Mouse (Mus musculus) E14TG2a.4 (cell line): ENCODE results near the gene Ndufb6.
A peak's percentile ranks its signal among the peaks of the same experiment; 100 is the strongest.

Source experiments
- H3K27me3 ChIP-seq: 2 replicates; pipeline ENCODE4 v1.6.1; 2014; ENCODE audit warnings: low read length, control low read depth; ENCODE audit not compliant: insufficient read depth
- H3K36me3 ChIP-seq: 2 replicates; pipeline ENCODE4 v1.6.1; 2014; ENCODE audit warnings: low read length, control low read depth; ENCODE audit not compliant: insufficient read depth
- H3K4me1 ChIP-seq: replicated peaks from 2 replicates; pipeline ENCODE4 v1.6.1; 2014; ENCODE audit warnings: low read depth, low read length, control low read depth
- H3K4me3 ChIP-seq: replicated peaks from 2 replicates; pipeline ENCODE4 v1.5.1; 2014; ENCODE audit warnings: mild to moderate bottlenecking, low read length
- H3K9me3 ChIP-seq: 2 replicates; pipeline ENCODE4 v1.6.1; 2014; ENCODE audit warnings: low read length, control low read depth
- CTCF ChIP-seq: conservative IDR thresholded peaks from 2 replicates; pipeline ENCODE4 v1.5.1; 2014; ENCODE audit warnings: low read length
- NANOG ChIP-seq: IDR thresholded peaks from 2 replicates; pipeline ENCODE4 v1.6.1; 2014; ENCODE audit warnings: borderline replicate concordance, low read length, mixed read lengths
- POU5F1 ChIP-seq: IDR thresholded peaks from 2 replicates; pipeline ENCODE4 v1.6.1; 2014; ENCODE audit warnings: low read length, borderline replicate concordance

The Ndufb6 gene

DNA sequence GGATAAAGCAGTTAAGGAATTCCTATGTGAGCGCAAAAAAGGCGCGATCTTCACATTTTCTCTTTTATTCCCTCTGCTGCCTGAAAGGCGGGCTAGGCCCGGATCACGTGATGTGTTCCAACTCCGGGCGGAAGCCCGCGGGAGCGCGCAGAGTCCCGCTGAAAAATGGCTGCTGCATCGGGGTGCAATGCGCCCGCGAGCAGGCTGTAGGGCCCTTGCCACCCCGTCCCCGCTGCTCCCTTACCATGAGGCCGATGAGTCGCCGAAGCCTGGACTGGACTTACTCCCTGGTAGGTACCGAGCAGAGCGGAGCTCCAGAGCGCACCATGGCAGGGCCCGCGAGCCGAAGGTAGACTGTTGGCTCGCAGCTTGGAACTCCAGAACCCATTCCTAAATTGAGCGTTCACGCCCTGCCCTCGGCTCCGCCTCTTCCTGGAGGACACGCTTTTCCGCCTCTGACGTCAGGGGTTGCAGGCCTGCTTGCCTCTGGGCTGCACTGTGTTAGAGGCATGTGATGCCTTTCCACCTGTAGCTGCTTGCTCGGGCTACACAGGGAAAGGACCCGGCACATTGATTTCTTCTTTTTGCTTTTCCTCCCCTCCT is 9.7 kb downstream of the Ndufb6 start, which contains the start of the genes Smim27 and Topors:
Smim27 (plus strand) TSS at position 150 of the 603 bp plus-strand sequence.
Topors (minus strand) TSS at position 421 of the 603 bp plus-strand sequence.
- TF ChIP-seq POU5F1 (no peak), NANOG (no peak), CTCF (no peak)
- Histone ChIP-seq H3K4me3 (peak within 1 kb of the TSS; percentile 98), H3K9me3 (no peaks in the 10 kb centered on the region), H3K4me1 (peaks cover 60% of the 10 kb centered on the region), H3K27me3 (no peaks in the 10 kb centered on the region), H3K36me3 (peaks cover 64% of the 10 kb centered on the region)

DNA sequence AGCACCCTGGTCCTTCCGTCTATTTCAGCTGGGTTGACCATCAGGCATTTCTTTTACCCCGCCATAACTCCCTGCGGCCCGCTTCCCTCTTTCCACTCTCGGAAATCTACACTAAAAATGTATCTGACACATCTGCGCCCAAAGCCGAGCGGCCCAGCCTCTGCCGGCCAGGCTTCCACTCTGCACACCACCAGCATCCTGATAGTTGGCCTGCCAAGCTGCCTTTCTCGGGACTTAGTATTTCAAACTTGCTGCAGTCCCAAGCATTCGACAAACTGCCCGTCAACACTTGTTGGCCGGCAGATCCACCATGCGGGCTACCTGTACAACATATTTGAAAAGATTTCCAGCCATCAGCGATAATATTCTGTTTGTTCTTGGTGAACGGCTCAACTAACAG is 10.4 kb downstream of the Ndufb6 start:
- peaks cover 65% of the 10 kb centered on the region for H3K36me3 ChIP-seq
- no peak for TF ChIP-seq POU5F1
- no peak for TF ChIP-seq CTCF
- no peak for TF ChIP-seq NANOG
- no peaks in the 10 kb centered on the region for H3K9me3 ChIP-seq
- peak overlapping the region; percentile 98 for H3K4me3 ChIP-seq
- no peaks in the 10 kb centered on the region for H3K27me3 ChIP-seq
- peaks cover 65% of the 10 kb centered on the region for H3K4me1 ChIP-seq

DNA sequence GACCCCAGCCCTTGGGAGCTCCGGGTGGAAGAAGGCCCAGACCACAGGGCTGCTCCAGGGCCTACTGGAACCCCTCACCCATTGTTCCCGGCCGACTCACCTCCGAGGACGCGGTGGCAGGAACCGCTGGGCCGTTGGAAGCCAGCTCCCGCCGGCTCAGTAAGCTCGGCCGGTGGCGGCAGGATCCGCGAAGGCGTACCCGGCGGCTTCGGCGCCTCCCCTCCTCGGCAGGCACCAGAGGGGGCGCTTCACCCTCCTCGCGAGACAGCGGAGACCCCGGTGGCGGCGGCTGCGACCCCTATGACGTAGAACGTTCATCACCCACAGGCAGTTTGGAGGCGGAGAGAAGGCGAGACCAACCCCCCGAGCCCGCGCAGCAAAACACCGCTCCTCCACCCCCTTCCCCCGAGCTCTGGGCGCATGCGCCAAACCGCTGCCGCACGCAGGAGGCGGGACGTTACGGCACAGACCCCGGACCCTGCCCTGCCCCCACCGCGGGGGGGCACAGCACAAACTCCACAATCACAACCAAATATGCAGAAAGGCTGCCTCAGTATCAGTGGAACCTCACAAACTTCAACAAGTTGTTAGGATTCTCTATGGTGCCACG is 10.9 kb downstream of the Ndufb6 start:
- Histone ChIP-seq H3K36me3 (peaks cover 64% of the 10 kb centered on the region), H3K4me1 (peaks cover 67% of the 10 kb centered on the region), H3K27me3 (no peaks in the 10 kb centered on the region), H3K4me3 (peak overlapping the region; percentile 98), H3K9me3 (no peaks in the 10 kb centered on the region)
- TF ChIP-seq NANOG (no peak), CTCF (no peak), POU5F1 (no peak)

DNA sequence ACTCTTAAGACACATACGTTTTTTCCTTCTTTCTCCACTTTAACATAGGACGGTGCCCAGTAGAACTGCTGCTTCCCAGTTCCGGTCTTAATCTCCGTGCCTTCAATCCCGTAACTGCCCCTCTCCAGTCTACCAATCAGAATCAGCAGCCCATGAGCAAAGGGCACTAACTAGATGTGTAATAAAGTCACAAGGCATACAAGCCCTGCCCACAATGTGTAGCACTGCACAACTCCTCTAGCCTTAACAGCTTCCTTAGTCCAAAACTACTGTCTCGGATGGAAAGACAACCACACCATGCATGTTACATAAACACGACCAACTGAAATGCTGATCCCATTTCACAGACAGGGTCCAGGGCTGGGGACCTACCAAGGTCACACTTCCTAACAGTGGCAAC is 11.5 kb downstream of the Ndufb6 start:
- H3K9me3 ChIP-seq: no peaks in the 10 kb centered on the region
- TF ChIP-seq POU5F1 (no peak), NANOG (no peak), CTCF (no peak)
- H3K27me3 ChIP-seq: no peaks in the 10 kb centered on the region

DNA sequence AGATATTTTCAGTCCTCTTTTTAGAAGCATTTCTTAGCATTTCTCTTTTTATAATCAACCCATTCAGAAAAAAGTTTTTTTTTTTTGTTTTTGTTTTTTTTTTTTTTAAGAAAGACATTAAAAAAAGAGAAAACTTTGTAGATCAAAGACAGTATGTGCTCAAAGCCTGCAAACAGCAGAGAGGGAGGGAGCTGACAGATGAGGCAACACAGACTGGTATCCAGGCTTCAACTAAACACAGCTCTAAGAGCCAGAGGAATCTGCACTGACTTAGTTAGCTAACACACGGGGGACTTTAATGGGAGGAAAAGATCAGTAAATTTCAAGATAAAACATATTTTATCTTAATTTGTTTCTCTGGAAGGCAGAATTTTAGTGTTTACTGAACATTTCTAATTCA is 14.9 kb downstream of the Ndufb6 start:
- Histone ChIP-seq H3K4me3 (no peak overlapping the region), H3K9me3 (no peaks in the 10 kb centered on the region), H3K36me3 (peaks cover 85% of the 10 kb centered on the region), H3K27me3 (no peaks in the 10 kb centered on the region), H3K4me1 (peaks cover 78% of the 10 kb centered on the region)
- TF ChIP-seq NANOG (no peak), CTCF (no peak), POU5F1 (no peak)

More for the DNA sequence above, 11.5 kb downstream of the Ndufb6 start:
- Histone ChIP-seq H3K36me3 (peaks cover 65% of the 10 kb centered on the region), H3K4me3 (peak overlapping the region; percentile 98), H3K4me1 (peaks cover 66% of the 10 kb centered on the region)

DNA sequence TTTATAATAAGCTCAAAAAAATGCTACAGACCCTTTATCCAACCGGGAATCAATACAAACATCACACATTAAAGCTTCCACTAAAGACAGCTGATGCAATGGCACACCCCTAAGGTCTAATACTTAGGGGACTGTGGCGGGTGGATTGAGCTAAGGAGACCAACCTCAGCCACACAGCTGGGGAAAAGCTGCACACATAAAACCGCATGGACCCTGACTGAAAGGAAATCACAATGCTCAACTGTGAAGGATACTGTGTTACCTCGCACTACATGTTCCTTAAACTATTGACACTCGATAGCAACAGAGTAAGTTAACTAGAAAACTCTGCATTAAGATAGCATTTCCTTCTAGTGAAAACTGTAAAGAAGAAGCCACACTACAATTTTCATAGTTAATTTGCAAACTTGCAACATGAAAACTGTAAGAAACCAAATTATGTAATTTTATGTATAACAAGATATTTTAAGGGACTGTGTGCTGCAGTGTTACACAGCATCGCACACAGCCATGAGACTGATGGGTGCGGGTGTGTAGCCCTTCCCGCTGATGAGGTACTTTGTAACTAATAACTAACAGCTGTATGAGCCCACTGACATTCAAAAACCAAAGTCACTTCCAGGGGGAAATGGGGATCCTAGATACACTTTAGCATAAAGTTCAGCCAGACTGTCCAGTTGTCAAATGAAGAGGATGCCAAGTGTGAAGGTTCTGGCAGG is 24.7 kb downstream of the Ndufb6 start:
- Histone ChIP-seq H3K4me1 (peaks cover 26% of the 10 kb centered on the region), H3K36me3 (peaks cover 17% of the 10 kb centered on the region), H3K9me3 (no peaks in the 10 kb centered on the region), H3K4me3 (no peak overlapping the region), H3K27me3 (no peaks in the 10 kb centered on the region)
- TF ChIP-seq NANOG (no peak), CTCF (no peak), POU5F1 (no peak)

DNA sequence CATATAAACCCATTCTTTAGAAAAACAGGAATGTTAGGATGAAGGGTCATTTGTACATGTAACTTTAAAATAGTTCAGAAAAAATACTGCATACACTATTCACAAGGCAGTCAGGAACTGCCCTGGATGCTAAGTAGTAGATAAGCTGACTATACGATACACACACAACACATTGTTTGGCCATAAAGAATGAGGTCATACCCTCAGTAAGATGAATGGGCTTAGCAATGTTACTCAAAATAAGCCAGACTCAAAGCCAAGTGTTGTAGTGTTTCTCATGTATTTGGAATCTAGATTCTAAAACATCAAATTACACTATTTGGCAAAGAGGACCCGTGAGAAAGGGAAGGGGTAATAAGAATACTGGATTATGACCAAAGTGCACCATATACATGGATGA is 25.5 kb downstream of the Ndufb6 start:
- H3K36me3 ChIP-seq: peaks cover 9% of the 10 kb centered on the region
- no peak overlapping the region for H3K4me3 ChIP-seq
- TF ChIP-seq POU5F1 (no peak), NANOG (no peak), CTCF (no peak)
- peaks cover 19% of the 10 kb centered on the region for H3K4me1 ChIP-seq
- H3K27me3 ChIP-seq: no peaks in the 10 kb centered on the region
- no peaks in the 10 kb centered on the region for H3K9me3 ChIP-seq

DNA sequence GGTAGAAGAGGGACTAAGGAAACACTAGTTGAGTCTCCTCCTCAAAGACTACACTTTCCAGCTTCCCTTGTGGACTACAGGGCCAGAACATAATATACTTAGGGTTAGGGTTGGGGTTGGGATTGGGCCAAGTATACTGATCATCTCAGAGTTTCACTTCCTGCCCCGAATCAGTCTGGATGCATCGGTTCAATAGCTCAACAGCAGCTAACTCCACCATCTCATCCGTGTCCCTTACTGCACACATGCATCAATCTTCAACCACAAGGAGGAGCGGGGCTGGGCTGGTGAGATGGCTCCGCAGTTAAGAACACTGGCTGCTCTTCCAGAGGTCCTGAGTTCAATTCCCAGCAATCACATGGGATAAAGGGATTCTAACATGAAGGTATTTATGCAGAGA is 28.2 kb downstream of the Ndufb6 start:
- TF ChIP-seq CTCF (no peak), POU5F1 (no peak), NANOG (no peak)
- Histone ChIP-seq H3K4me3 (no peak overlapping the region), H3K4me1 (peaks cover 11% of the 10 kb centered on the region), H3K9me3 (no peaks in the 10 kb centered on the region), H3K36me3 (0 out of 2 replicates have a peak, but pooled peaks cover 3% of the 10 kb centered on the region), H3K27me3 (no peaks in the 10 kb centered on the region; the same call in 1 of the 2 replicates)
